Mouse (Mus musculus) regulatory T cell (primary cell): Measurements from ENCODE around the gene Tmem167.
"Not testable (repeated sequence)": the region's sequence is repeated elsewhere in the genome, so short reads cannot be mapped to it uniquely, and the experiment has no call there.

ENCODE experiments used
- in situ Hi-C: fragments of 300-600 bp; cut with MboI, MseI; formaldehyde crosslinking; loops from one replicate; pipeline ENCODE4 v1.15.1; 2025; ENCODE audit warnings: high pct_unique_total_duplicates

The Tmem167 gene

DNA sequence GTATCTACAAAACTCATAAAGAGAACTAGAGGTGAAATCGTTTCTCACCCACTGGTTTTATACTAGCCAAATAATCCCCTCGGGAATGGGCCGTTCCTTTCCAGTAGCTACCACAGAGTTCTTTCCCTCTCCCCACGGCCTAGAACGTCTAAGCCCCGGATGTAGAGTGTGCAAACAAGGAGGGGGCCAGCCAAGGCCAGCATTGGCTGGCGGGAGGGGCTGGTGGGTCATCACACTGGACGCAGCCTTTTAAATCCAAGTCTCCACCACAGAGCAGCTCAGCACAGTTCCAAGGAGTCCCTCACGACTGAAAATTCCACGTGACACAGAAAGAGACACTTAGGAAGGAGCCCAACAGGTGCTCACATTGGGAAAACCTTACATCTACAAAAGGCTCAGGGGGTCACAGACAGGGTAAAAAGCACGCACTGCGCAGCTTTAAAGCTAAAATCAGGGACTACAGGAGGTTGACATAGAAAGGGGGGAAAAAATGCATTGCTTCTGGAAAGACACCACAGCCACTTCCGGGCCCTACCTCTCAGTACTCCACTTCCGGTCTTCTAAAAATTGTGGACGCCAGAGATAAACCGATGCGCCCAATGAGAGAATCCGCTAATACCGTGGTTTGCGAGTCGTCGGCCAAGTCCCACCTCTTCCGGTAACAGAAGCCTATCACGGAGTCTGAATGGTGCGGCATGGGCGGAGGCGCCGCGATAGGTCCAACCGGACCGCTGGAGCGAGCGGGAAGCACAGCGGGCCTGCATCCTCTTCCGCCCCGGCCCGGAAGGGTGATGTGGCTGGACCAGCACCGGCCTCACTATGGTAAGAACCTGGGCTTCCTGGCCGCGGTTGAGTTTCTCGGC is at the start of gene Tmem167, which contains the start of gene Xrcc4:
Gene Tmem167, plus strand, starts transcription at position 162 of the 863 bp plus-strand sequence.
Gene Xrcc4, minus strand, starts transcription at position 647 of the 863 bp plus-strand sequence.
- in situ Hi-C loops, result no loop called here

DNA sequence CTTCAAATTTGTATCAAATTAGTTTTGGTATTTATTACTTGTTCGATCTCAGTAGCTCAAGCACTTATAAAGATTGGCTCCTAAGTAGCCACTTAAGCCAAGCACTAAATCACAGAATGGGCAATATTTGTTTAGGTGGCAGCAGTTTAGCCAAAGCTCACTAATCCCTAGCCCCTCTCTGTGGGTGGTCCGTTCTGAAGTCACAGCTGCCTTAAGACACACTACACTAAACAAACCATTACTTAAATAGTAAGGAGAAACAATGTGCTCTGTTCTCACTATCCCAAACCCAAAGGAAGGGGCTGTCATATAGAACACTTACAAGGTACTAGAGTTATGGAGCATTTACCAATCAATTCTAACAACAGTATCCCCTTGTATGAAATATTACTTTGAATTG is 49.3 kb upstream of the Tmem167 start:
- in situ Hi-C loops, result no loop called here

DNA sequence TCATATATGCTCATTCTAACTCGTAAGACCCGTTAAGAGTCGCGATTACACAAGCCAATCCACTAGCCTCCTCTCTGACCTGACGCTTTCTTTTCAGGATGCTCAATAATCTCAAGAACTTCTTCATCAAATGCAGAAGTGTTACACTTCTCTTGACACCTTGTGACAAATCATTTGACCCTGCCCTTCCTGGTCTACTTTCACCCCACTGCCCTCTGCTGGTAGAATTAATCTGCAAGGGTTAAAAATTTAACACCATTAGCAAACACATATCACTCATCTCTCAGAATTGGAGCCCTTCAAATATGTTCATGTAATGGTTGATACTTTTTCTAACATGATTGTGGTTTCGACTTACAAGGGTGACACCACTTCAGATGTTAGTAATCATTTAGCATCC is 37.2 kb upstream of the Tmem167 start:
- in situ Hi-C loops, result no loop called here

DNA sequence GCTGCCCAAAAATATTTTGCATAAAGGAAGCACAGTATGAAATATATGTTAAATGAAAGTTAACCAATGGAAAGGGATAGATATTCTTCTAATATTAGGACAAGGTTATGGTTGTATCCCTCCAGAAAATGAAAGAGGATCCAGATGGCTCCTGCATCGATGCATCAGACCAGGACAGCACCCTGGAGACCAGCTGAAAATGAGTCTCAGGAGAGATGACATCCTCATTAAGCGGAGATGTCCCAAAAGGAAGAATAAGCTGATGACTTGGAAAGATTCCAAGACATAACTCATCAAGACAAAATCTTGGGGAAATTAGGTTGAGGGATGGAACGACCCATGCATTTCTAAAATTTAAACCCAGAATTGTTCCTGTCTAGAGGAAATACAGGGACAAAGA is 36.5 kb upstream of the Tmem167 start:
- in situ Hi-C loops, result no loop called here

DNA sequence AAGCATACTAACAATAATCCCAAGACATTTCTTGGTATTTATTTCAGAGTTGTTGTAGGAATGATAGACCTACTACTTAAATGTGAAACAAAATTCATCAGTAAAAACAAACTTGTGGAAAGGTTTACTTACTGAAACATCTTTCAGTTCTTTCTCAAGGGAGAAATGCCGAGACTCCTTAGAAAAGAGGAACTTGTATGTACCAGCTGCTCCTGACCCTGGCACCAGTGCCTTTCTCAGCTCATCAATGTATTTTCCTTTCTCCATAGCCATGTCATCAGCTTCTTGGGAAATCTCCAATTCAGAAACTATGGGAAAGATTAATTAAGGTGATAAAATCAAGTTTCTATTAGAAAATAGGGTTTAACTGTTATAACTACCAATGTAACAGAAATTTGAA is 27.0 kb upstream of the Tmem167 start:
- in situ Hi-C loops, result no loop called here

DNA sequence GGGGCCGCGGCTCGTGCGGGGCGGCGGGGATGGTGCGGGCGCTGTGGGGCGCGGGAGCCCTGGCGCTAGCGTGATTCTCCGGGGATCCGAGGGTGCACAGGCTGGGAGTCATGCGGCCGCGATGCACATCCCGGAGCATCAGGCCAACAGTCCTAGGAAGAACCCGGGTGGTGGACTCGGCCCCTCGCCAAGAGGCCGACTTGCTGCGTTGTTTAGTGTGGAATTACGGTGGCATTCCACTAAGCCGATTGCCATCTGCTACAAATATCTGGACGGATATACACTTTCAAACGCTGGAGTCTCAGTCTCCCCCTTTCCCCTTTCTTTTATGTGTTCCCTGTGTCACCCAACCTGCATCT is 881 bp downstream of the Tmem167 start:
- in situ Hi-C loops, result no loop called here

DNA sequence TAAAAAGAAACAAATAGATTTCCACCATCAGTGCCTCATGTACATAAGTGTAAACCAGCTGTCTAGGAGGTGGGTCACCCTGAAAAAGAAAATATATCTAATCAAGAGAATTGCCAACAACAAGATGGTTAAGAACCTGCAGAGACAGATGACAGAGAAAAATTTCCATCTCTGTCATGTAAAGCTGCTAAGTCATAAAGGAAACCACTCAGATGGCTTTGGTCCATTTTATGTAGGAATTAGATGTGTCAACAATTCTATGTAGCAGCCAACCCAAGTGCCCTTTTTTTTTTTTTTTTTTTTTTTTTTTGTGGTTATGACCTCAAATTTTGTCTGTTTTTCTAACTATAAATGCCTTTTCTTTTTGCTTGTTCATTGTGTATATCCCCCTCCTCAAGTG is 12.6 kb downstream of the Tmem167 start:
- in situ Hi-C loops, result no loop called here

DNA sequence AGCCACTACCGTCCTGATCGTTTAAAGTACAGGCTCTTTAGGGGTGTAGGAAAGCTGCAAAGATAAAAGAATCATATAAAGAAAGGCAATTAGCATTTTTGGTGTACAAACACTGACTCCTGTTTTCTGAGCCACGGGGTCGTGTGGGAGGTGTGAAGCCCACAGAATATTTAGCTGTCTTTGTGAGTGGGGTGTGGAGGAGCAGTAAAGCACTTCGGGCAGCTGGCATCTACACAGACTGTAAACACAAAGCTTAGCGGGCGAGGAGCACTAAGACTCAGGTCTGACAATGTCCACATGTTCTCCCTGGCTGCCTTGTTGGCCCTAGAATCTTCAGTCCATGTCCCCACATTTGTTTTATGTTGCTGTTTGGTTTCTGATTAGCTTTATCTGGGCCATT is 17.2 kb downstream of the Tmem167 start:
- in situ Hi-C loops, result no loop called here

DNA sequence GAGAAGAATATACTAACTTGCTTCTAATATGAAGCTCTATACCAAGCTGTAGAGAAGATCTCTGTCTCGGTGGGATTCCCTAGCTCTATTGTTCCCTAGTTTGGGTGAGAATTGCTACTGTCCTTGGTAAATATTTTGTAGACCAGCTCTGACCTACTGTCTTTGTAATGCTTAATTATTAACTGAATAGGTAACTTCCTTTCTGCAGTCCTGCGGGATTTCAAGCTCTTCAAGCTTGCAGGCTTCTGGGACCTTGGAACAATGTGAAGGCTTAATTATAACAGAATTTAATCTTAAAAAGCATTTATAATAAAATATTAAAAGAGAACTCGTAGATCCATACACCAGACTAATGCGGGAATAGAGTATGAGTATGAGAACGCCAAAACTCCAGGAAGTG is 19.8 kb downstream of the Tmem167 start:
- in situ Hi-C loops, result not testable (repeated sequence)

DNA sequence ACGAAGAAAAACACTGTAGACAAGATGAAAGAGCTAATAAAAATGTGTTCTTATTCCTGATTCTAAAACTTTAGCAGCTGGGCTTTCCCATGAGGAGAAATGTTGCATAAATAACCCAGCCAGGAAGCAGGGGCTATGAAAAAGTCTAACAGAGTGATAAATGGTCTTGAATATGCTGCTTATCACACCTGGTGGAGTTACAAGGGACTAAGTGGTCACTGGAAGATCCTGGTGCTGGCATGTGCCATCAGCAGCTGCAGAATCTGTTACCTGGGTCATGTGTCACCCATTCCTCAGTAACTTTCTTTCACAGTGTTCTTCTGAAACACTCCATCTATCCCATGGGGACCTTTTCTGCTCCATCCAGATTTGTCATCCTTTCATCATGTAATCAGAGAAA is 22.8 kb downstream of the Tmem167 start:
- in situ Hi-C loops, result no loop called here

DNA sequence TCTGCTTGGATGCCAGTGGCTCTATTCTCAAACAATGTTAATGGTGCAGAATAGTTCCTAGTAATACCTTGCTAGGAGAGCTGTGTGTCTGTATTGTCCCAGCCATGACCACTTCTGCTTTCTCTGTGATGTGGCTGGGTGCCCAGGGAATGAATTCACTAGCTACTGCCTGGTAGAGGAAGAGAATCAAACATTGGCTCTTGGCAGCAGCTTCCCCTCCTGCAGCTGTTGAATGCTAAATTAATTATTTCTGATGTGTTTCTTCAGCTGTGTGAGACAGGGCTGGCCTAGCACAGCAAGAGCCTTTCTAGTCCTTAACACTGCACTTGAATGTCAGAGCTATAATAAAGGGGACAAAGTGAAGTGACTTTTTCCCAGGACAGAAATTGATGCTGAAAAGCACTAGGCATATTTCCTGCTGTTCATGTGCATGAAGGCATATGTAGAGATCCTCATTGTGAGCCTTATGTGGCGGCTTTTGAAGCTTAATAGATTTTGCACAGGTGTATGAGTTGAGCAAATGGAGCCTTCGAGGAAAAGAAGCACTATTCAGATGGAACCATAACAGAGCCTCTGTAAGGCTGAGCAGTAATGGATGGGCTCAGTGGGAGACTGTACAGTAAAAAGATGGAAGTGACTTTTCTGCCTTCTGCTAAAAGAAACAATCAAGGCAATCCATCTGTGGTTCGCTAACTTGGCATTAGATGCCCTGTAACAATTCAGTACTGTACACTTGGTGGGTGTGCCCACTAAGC is 47.4 kb downstream of the Tmem167 start:
- in situ Hi-C loops, result no loop called here

DNA sequence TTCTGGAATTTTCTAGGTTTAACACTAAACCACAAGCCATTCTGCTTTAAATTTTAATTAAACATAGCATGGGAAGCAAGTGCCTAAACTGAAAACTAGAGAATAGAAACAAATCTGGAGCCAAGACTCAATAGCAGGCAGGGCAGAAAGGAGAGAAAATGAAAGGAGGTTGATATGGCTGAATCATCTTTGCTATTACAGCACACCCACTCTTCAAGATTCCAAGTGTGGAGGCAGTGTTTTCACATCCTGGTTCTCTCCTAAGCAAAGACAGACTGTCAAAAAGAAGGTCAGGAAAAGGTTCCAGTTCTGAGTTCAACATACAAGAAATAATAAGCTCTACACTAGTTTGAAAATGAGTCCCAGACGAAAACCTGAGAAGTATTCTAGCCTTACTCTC is 52.8 kb downstream of the Tmem167 start:
- in situ Hi-C loops, result loop anchor here (10.0 kb wide), 1 partner anchor 473 kb away; no protein-coding TSS in a partner anchor

DNA sequence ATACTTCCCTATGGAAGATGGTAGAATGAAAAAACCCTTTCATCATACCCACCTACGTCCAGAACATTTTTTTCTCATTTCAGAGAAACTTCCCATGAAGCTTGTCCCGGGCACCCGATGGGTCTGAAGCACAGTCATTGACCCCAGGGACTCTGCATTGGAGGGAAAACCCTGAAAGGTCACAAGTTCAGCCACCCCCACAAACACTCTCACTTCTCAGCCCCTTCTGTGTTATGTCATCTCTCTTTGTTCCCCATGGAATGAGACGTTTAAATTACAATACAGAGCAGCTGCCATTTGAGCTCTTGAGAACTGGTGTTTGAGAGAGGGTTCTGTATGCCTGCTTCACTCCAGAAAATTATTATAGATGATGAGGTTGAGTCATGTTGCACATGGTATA is 54.3 kb downstream of the Tmem167 start:
- in situ Hi-C loops, result loop anchor here (10.0 kb wide), 1 partner anchor 472 kb away; no protein-coding TSS in a partner anchor

DNA sequence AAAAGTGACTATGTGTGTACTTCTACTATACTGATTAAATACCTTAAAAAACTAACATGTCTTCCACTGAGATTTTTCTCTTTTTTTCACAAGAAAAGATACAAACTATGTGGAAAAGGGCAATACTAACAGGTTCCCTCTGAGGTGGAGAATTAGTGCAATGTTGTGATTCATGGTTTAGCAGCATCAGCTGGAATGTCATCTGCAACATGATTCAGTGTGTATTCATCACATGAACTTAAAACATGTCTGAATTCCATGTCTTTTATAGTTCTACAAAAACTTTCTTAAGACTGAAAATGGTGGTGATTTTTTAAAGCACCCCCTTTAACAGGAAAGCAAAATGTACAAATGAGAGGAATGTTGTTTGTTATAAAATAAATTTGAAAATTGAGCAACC is 63.0 kb downstream of the Tmem167 start:
- in situ Hi-C loops, result no loop called here

DNA sequence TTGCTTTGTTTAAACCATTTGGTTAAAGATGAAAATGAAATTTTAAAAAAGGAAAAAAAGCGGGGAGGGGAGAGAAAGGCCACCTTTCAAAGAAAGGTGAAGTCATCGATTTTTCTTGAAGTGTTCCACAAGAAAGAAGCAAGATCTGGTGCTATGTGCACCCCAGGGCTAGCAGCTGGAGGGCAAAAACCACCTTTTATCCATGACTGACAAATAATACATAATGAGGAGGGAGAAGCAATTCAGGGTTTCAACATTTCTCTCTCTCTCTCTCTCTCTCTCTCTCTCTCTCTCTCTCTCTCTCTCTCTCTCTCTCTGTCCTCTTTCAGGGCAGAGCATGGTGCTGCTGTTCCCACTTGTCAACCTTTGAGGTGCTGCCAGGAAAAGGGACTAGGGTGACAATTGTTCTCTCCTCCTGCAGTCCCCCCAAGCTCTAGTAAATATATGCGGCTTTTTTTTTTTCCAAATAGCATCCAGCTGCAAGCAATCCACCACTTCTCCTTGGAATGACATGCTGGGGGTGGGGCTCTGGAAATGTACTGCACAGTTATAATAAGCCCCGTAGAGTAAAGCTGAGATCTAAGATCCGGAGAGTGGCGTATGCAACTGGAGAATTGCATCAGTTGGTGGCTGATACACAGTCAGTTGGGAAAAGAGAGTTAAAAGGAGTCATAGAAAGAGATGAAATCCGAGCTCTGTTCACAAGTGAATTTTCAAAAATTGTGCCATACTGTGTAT is 63.8 kb downstream of the Tmem167 start:
- in situ Hi-C loops, result no loop called here

DNA sequence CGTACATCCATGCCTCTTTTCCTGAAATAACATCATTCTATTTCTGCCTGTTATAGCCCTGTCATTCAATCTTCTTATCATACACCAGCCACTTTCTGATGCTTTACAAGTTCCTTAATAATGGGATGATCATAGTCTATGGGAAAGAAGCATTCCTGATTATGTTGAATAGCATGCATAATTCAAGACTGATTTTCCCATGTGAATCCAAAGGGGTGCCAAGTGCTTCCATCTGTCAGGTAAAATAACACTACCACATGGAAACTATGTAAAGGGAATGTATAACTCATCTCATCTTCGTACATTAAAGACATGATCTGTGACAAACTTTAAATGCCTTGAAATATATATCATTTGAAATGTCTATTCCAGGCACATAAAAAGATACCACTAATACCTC is 75.2 kb downstream of the Tmem167 start:
- in situ Hi-C loops, result no loop called here

DNA sequence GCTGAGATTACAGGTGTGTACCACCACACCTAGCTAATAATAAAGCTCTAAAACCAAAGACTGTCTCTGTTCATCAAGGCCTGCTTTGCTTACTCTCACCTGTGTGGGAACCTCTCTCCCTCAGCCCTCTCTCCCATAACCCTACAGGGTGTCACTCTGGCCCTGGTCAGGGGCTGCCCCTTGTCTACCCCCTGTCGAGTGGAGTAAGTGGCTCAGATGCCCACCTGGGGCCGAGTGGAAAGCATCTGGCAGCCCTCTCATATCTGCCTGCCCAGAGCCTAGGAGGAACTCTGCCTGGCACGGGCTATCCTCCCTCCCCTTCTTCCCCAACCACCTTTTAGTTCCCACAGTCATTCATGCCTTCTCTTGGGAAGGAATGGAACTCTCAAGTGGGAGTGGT is 78.1 kb downstream of the Tmem167 start:
- in situ Hi-C loops, result no loop called here

DNA sequence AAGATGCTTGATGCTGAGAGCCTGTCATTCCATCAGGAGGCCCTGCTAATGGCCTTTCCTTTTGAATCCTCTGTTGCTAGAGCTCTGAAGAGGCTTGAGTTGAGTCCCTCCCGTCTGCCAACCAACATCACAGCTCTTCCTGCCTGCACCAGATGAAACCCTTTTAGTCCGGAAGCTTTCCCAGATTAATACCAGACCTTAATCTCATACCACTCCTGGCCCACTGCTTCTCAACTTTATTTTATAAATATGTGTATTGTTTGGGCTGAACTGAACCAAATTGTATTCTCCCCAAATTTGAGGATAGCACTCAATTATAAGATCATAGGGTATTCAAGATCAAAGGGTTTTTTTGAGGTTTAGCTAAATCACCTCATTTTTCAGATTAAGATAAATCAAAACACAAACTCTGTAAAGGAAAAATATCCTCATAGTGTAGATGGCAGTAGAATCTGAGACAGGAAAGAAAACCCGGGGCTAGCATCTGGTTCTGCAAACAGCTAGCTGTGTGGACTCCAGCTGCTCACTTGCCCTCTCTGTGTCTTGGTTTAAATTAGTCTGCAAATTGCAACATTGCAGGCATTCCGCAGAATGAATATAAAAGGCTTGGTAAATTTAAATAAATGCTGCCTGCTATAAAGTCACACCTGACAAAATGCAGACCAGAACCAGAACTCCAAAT is 81.3 kb downstream of the Tmem167 start:
- in situ Hi-C loops, result no loop called here

DNA sequence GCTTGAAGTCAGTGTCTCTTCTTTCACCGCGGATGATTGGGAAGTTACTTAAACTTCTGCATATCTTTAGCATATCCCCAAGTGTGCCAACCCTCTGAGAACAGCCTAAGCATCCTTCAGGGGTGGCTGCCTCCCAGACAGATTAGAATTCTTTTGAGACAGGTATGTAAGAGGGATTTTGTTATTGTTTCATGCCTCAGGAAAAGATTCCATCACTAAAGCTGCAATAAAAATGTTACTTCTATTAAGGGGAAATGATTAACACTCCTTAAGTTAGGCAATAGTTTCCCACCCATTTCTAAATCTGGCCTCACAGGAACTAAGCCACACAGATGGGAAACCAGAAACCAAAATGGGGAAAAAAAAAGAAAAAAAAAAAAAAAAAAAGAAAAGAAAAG is 81.9 kb downstream of the Tmem167 start:
- in situ Hi-C loops, result no loop called here

DNA sequence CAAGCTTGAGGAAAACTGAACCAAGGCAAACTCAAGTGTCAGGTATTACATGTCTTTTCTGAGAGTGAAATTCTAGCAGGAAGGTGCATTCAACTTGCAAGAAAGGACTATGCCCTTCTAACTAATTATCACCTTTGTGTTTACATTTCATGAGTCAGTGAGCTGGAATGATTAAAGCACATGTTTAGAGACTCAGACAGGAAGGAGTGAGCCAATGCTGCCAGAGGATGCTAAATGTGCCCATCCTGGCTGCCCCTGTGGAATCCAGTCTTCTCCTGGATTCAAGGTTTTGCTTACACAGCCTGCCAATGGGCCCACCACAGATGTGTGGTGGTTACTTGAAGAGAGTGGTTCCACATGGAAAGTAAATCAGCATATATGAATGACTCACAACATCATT is 82.5 kb downstream of the Tmem167 start:
- in situ Hi-C loops, result no loop called here

DNA sequence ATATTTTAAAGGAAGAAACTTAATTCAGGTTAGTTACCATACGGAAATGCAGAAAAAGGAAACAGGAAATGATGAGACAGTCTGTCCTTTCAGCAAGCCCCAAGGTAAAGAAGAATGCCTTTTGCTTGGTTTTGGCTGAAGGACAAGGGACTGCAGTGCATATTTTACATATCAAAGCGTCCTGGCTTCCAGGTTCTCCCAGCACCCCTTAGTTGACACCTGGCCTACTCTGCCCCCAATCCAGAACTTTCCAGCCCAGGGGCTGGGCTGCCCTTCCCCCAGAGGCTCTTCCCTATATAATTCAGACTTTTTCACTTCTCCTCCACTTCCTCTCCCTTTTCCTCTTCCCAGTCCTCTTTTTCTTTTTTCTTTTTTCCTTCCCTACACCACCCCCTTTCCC is 86.7 kb downstream of the Tmem167 start:
- in situ Hi-C loops, result no loop called here

DNA sequence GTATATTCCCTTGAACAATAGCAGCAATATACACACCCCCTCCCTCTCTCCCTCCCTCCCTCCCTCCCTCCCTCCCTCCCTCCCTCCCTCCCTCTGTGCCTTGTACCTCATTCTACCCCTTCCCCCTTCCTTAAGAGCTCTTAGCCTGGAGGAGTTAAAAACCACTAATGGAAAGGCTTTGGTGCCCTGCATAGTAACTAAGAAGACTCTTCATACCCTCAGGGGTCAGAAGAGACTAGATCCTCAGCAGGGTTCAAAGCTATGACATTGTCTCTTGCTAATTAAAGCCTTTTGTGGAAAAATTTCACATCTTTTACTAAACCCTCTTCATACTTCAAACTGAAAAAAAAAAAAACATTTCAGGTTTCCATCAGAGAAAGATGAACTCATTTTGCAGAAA is 93.3 kb downstream of the Tmem167 start:
- in situ Hi-C loops, result no loop called here
